Mouse (Mus musculus) adrenal gland, postnatal 25 days (tissue): Measurements from ENCODE around the gene Hectd4. TPM values are rescaled to one million over a fixed set of nuclear protein-coding genes. Genes with fewer than 3 reads are reported as not detected.
"Not testable (repeated sequence)": the region's sequence is repeated elsewhere in the genome, so short reads cannot be mapped to it uniquely, and the experiment has no call there.

Experiments used
- DNase-seq: peaks from one replicate; pipeline ENCODE4 v3.0.0; 2021; ENCODE audit warnings: mixed read lengths
- total RNA-seq: library from RNA; stranded (reverse); gene quantifications from 2 replicates; pipeline ENCODE4 v1.2.3, GENCODE M21; 2021

Gene Hectd4
- total RNA-seq, 1 experiment from 2014 or later: 29.8 TPM

- no peak for DNase-seq
Observed at GRCm38 (mm10) chr5:121290289-121290688, 70.3 kb downstream of the Hectd4 start.

- DNase-seq: no peak
Observed at GRCm38 (mm10) chr5:121292309-121293165, 72.5 kb downstream of the Hectd4 start.

GRCm38 (mm10) chr5:121305009-121305408, 85.0 kb downstream of the Hectd4 start:
- no peak for DNase-seq

GRCm38 (mm10) chr5:121307620-121308019, 87.6 kb downstream of the Hectd4 start:
- DNase-seq: no peak

- DNase-seq: no peak
Observed at GRCm38 (mm10) chr5:121311576-121311975, 91.6 kb downstream of the Hectd4 start.

GRCm38 (mm10) chr5:121313764-121314474, 93.9 kb downstream of the Hectd4 start:
- DNase-seq: no peak

- no peak for DNase-seq
Observed at GRCm38 (mm10) chr5:121326079-121326805, 106.2 kb downstream of the Hectd4 start.

- DNase-seq: peak; percentile 24
Observed at GRCm38 (mm10) chr5:121329333-121330058, 109.5 kb downstream of the Hectd4 start.

- not testable (repeated sequence) for DNase-seq
Observed at GRCm38 (mm10) chr5:121330154-121330816, 110.3 kb downstream of the Hectd4 start.

- DNase-seq: no peak
Observed at GRCm38 (mm10) chr5:121331731-121332130, 111.7 kb downstream of the Hectd4 start.

GRCm38 (mm10) chr5:121333976-121334375, 114.0 kb downstream of the Hectd4 start:
- DNase-seq: no peak

GRCm38 (mm10) chr5:121334454-121334853, 114.4 kb downstream of the Hectd4 start:
- DNase-seq: no peak

- DNase-seq: no peak
Observed at GRCm38 (mm10) chr5:121335426-121335825, 115.4 kb downstream of the Hectd4 start.

- DNase-seq: no peak
Observed at GRCm38 (mm10) chr5:121336009-121336408, 116.0 kb downstream of the Hectd4 start.

- DNase-seq: no peak
Observed at GRCm38 (mm10) chr5:121336776-121337175, 116.8 kb downstream of the Hectd4 start.

- no peak for DNase-seq
Observed at GRCm38 (mm10) chr5:121339507-121340230, 119.7 kb downstream of the Hectd4 start.

GRCm38 (mm10) chr5:121340965-121341473, 121.0 kb downstream of the Hectd4 start:
- no peak for DNase-seq

GRCm38 (mm10) chr5:121342490-121342889, 122.5 kb downstream of the Hectd4 start:
- no peak for DNase-seq

GRCm38 (mm10) chr5:121343997-121344396, 124.0 kb downstream of the Hectd4 start:
- no peak for DNase-seq

- no peak for DNase-seq
Observed at GRCm38 (mm10) chr5:121359229-121359628, 139.2 kb downstream of the Hectd4 start.
